Mouse (Mus musculus) C2C12 (cell line): ENCODE measurements around the gene Selenoh.

Experiments used
- CTCF ChIP-seq: IDR thresholded peaks from one replicate; pipeline ENCODE4 v1.5.1; 2011; ENCODE audit not compliant: control insufficient read depth, insufficient read depth, insufficient read length
- FOSL1 ChIP-seq: IDR thresholded peaks from one replicate; pipeline ENCODE4 v1.8.0; 2011; ENCODE audit warnings: mild to moderate bottlenecking, low read length; ENCODE audit not compliant: poor library complexity, insufficient read depth, severe bottlenecking
- MAX ChIP-seq: IDR thresholded peaks from one replicate; pipeline ENCODE4 v1.6.1; 2011; ENCODE audit warnings: mild to moderate bottlenecking, control low read depth
- MYOD1 ChIP-seq: IDR thresholded peaks from one replicate; pipeline ENCODE4 v1.6.1; 2011; ENCODE audit warnings: low read depth; ENCODE audit not compliant: control insufficient read depth, insufficient read length

GRCm38 (mm10) chr2:84649674-84650073 is 20.9 kb downstream of the Selenoh start:
- no peak for TF ChIP-seq CTCF
- no peak for TF ChIP-seq FOSL1
- TF ChIP-seq MAX: no peak
- no peak for TF ChIP-seq MYOD1
